Mouse (Mus musculus) heart, postnatal 0 days (tissue): Measurements from ENCODE around the gene Coq5.

Source experiments
- CTCF ChIP-seq: IDR thresholded peaks from 2 replicates; pipeline ENCODE4 v1.5.1; 2016; ENCODE audit warnings: antibody characterized with exemption, control low read depth, low read depth
- EP300 ChIP-seq: IDR thresholded peaks from 2 replicates; pipeline ENCODE4 v1.6.1; 2016; ENCODE audit warnings: antibody characterized with exemption, low read depth

GRCm38 (mm10) chr5:115341314-115342165 lies 62.1 kb downstream of the Coq5 start:
- no peak for TF ChIP-seq CTCF
- no peak for TF ChIP-seq EP300
